Mouse (Mus musculus) hematopoietic stem cell, adult 5-6 weeks (primary cell): ENCODE data around the gene Pglyrp1. TPM values are rescaled to one million over a fixed set of nuclear protein-coding genes. Genes with fewer than 3 reads are reported as not detected.
A peak's percentile ranks its signal among the peaks of the same experiment; 100 is the strongest.
"Not testable (repeated sequence)": the region's sequence is repeated elsewhere in the genome, so short reads cannot be mapped to it uniquely, and the experiment has no call there.

Experiments
- ATAC-seq, 2 experiments: fragments of 125-278 bp in 1 of 2; replicated peaks in 1 of 2; 2 replicates each; pipeline ENCODE4 v1.8.0; 2016 to 2017; ENCODE audit warnings: inconsistent platforms in 2 of 2, mild to moderate bottlenecking in 2 of 2, moderate number of reproducible peaks in 2 of 2, low read depth in 1 of 2, moderate TSS enrichment in 1 of 2; ENCODE audit not compliant: low FRiP score in 2 of 2, poor library complexity in 2 of 2, severe bottlenecking in 2 of 2, insufficient read depth in 1 of 2, low TSS enrichment in 1 of 2
- total RNA-seq: library from RNA; stranded (forward); fragments of 172-1452, 232-1000 nt; gene quantifications from 2 replicates; pipeline ENCODE4 v1.2.3, GENCODE M21; 2017

Pglyrp1 gene
- total RNA-seq: 14.1 and 39.9 TPM in 2 replicates

- not testable (repeated sequence) for ATAC-seq
These were observed at the start of gene Pglyrp1 for GRCm38 (mm10) chr7:18871031-18871430. Pglyrp1 (plus strand) TSS chr7:18871331.

- no peak for ATAC-seq
These were observed 49.6 kb upstream of the Pglyrp1 start, which contains the start of gene Psg17 for GRCm38 (mm10) chr7:18821507-18821906. Psg17 (minus strand) TSS chr7:18821607.

GRCm38 (mm10) chr7:18827792-18828546, 43.2 kb upstream of the Pglyrp1 start:
- ATAC-seq: no peak

GRCm38 (mm10) chr7:18828592-18828991, 42.5 kb upstream of the Pglyrp1 start:
- ATAC-seq: peak; percentile 46 to 60; a peak in 2 of 4 replicates

- ATAC-seq: no peak
These were observed 41.6 kb upstream of the Pglyrp1 start for GRCm38 (mm10) chr7:18829545-18829944.

GRCm38 (mm10) chr7:18832298-18832697, 38.8 kb upstream of the Pglyrp1 start:
- no peak for ATAC-seq

- ATAC-seq: peak; percentile 40 to 61; a peak in 3 of 4 replicates
These were observed 31.3 kb upstream of the Pglyrp1 start, which contains the start of gene Mill2 for GRCm38 (mm10) chr7:18839865-18840264. Mill2 (plus strand) TSS chr7:18839966.

GRCm38 (mm10) chr7:18840386-18841173, 30.6 kb upstream of the Pglyrp1 start:
- ATAC-seq: peak; percentile 97 to 99

GRCm38 (mm10) chr7:18841174-18841567, 30.0 kb upstream of the Pglyrp1 start:
- no peak for ATAC-seq

- no peak for ATAC-seq
These were observed 26.3 kb upstream of the Pglyrp1 start for GRCm38 (mm10) chr7:18844811-18845210.

GRCm38 (mm10) chr7:18848395-18848794, 22.7 kb upstream of the Pglyrp1 start:
- no peak for ATAC-seq

- ATAC-seq: no peak
These were observed 12.7 kb upstream of the Pglyrp1 start for GRCm38 (mm10) chr7:18858310-18858916.

- no peak for ATAC-seq
These were observed 8.3 kb upstream of the Pglyrp1 start for GRCm38 (mm10) chr7:18862801-18863200.

GRCm38 (mm10) chr7:18868491-18868890, 2.6 kb upstream of the Pglyrp1 start:
- ATAC-seq: no peak

- ATAC-seq: no peak
These were observed 1.1 kb downstream of the Pglyrp1 start for GRCm38 (mm10) chr7:18872014-18872802.

GRCm38 (mm10) chr7:18872816-18873215, 1.7 kb downstream of the Pglyrp1 start:
- peak in 1 of 2 experiments; percentile 36; a peak in 1 of 4 replicates for ATAC-seq

GRCm38 (mm10) chr7:18873253-18873652, 2.1 kb downstream of the Pglyrp1 start:
- ATAC-seq: peak; percentile 96 to 97
